Mouse (Mus musculus) erythroblast, embryonic 14.5 days (primary cell): ENCODE results near the gene Nhsl1. TPM values are rescaled to one million over a fixed set of nuclear protein-coding genes. Genes with fewer than 3 reads are reported as not detected.

Source experiments
- H3K27me3 ChIP-seq: 2 replicates; pipeline ENCODE4 v1.6.1; 2012; ENCODE audit warnings: inconsistent platforms; ENCODE audit not compliant: control insufficient read depth
- H3K36me3 ChIP-seq: 2 replicates; pipeline ENCODE4 v1.6.1; 2012; ENCODE audit warnings: mild to moderate bottlenecking, inconsistent platforms; ENCODE audit not compliant: control insufficient read depth
- H3K4me1 ChIP-seq: 2 replicates; pipeline ENCODE4 v1.6.1; 2012; ENCODE audit warnings: inconsistent platforms; ENCODE audit not compliant: control insufficient read depth
- H3K4me3 ChIP-seq: replicated peaks from 2 replicates; pipeline ENCODE3; 2012; ENCODE audit warnings: moderate library complexity, mild to moderate bottlenecking, inconsistent platforms
- H3K9me3 ChIP-seq: 2 replicates; pipeline ENCODE4 v1.6.1; 2012; ENCODE audit warnings: low read length, inconsistent platforms, mixed read lengths; ENCODE audit not compliant: control insufficient read depth
- GATA1 ChIP-seq: IDR thresholded peaks from 2 replicates; pipeline ENCODE4 v1.6.1; 2012; ENCODE audit warnings: low read length, inconsistent platforms, mixed read lengths
- TAL1 ChIP-seq: IDR thresholded peaks from 3 replicates; pipeline ENCODE4 v1.6.1; 2012; ENCODE audit warnings: low read length, inconsistent platforms, mixed read lengths
- polyA plus RNA-seq: library from polyadenylated mRNA; stranded (reverse); fragments of >175 nt; gene quantifications from 2 replicates; pipeline ENCODE4 v1.2.3, GENCODE M21; 2012

Nhsl1 gene
- polyA plus RNA-seq, 1 experiment: not detected

- TF ChIP-seq GATA1 (no peak), TAL1 (no peak)
- Histone ChIP-seq H3K4me3 (no peak overlapping the region), H3K27me3 (no peaks in the 10 kb centered on the region), H3K36me3 (no peaks in the 10 kb centered on the region), H3K9me3 (no peaks in the 10 kb centered on the region), H3K4me1 (no peaks in the 10 kb centered on the region)
These were observed 144.5 kb downstream of the Nhsl1 start for GRCm38 (mm10) chr10:18463071-18463841.

DNA sequence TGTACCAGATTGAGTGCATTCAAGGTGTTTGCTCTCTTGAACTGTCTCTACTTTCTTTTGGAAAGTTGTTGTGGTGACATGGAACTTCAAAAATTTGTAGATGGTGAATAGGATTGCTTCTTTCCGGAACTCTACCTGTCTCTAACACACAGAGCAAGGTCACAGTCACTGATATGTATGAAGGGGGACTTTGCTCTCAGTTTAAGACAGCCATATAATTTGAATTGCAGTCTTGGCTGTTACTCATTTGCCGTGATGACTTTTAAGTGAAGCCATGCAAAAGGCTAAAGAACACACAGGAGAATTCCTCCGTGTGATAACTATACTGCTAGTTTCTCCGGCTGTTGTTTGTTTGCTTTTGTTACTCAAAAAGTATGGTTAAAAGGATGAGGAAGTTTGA is 149.6 kb downstream of the Nhsl1 start:
- H3K27me3 ChIP-seq: 0 out of 2 replicates have a peak, but pooled peaks cover 3% of the 10 kb centered on the region
- H3K9me3 ChIP-seq: no peaks in the 10 kb centered on the region
- no peaks in the 10 kb centered on the region for H3K36me3 ChIP-seq
- no peaks in the 10 kb centered on the region for H3K4me1 ChIP-seq
- TF ChIP-seq GATA1 (no peak), TAL1 (no peak)
- H3K4me3 ChIP-seq: no peak overlapping the region

GRCm38 (mm10) chr10:18469279-18470135 is 150.7 kb downstream of the Nhsl1 start:
- H3K4me1 ChIP-seq: no peaks in the 10 kb centered on the region
- no peaks in the 10 kb centered on the region for H3K9me3 ChIP-seq
- 0 out of 2 replicates have a peak, but pooled peaks cover 3% of the 10 kb centered on the region for H3K27me3 ChIP-seq
- H3K36me3 ChIP-seq: no peaks in the 10 kb centered on the region
- H3K4me3 ChIP-seq: no peak overlapping the region
- TF ChIP-seq TAL1: no peak
- TF ChIP-seq GATA1: no peak

DNA sequence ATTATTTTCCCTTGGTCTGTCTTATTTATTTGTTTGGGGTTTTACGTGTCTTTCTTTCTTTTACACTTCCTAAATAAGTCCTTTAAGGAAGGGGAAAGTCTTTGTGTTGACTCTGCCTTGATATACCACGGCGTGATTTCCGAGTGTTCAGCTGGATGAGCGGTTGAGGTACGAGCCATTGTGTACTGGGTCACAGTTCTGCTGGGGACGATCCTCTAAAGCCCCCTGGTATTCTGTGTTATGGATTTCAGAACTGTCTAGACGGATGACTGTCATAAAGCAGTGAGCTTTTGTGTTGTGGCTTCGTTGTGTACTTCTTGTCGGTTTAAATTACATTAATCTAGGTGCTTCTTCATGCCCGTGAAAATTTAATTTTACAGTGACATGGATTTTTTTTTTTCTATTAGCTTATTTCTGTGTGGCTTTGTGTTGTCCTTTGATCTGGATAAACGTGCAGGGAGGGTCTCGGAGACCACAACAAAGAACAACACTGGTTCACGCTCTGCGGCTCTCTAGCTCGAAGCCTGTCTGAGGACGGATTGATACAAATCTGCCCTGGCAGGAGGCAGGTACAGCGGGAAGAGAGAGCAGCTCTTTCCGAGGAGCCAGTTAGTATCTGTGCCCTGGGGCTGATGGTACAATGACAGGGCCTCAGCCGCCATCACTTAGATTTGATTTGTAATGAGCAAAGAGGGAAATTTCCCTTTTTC is 151.7 kb downstream of the Nhsl1 start:
- H3K4me1 ChIP-seq: no peaks in the 10 kb centered on the region
- TF ChIP-seq GATA1 (no peak), TAL1 (no peak)
- 0 out of 2 replicates have a peak, but pooled peaks cover 3% of the 10 kb centered on the region for H3K27me3 ChIP-seq
- no peak overlapping the region for H3K4me3 ChIP-seq
- no peaks in the 10 kb centered on the region for H3K36me3 ChIP-seq
- no peaks in the 10 kb centered on the region for H3K9me3 ChIP-seq

DNA sequence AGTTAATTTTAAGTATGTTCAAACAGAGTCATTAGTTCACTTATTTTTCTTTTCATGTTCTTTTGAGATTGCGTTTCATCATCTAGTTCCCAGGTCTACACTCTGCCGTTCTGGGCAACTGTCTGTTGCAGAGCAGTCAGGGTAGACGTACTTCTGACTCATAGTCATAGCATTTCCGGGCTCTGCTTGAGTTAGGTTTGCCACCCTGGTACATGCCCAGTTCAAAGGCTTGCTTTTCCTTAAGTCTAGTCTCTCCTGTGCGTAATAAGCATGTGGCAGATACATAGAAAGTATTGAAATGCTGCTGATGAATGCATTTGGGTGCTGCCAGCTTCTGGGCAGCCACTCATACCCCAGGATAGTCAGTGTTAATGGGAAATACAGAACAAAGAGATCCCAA is 152.9 kb downstream of the Nhsl1 start:
- Histone ChIP-seq H3K27me3 (0 out of 2 replicates have a peak, but pooled peaks cover 3% of the 10 kb centered on the region), H3K36me3 (no peaks in the 10 kb centered on the region), H3K4me3 (no peak overlapping the region), H3K9me3 (no peaks in the 10 kb centered on the region), H3K4me1 (no peaks in the 10 kb centered on the region)
- TF ChIP-seq TAL1: no peak
- TF ChIP-seq GATA1: no peak

DNA sequence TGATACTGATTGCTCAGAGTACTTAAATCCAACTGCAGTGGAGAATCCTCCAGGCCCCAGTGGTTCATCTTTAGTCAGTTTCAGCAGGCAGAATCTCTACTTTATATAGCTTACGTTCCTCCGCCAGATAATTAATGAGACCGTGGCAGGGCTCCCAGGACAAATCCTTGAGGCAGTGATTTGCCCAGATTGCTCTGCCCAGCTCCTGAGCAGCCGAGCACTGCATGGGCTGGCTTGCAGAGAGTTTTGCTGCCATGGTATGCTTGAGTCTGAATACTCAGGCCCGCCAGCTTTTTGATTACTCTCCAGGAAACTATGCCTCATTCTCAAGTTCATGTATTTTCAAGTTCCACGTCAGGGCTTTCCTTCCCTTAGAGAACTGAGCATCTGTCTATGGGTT is 156.3 kb downstream of the Nhsl1 start:
- TF ChIP-seq GATA1 (no peak), TAL1 (no peak)

GRCm38 (mm10) chr10:18478294-18478693 is 159.5 kb downstream of the Nhsl1 start:
- no peak overlapping the region for H3K4me3 ChIP-seq
- no peaks in the 10 kb centered on the region for H3K27me3 ChIP-seq
- TF ChIP-seq TAL1 (no peak), GATA1 (no peak)
- no peaks in the 10 kb centered on the region for H3K4me1 ChIP-seq
- H3K36me3 ChIP-seq: no peaks in the 10 kb centered on the region
- no peaks in the 10 kb centered on the region for H3K9me3 ChIP-seq

More for the DNA sequence above, 156.3 kb downstream of the Nhsl1 start:
- Histone ChIP-seq H3K27me3 (no peaks in the 10 kb centered on the region), H3K4me3 (no peak overlapping the region), H3K4me1 (no peaks in the 10 kb centered on the region), H3K36me3 (no peaks in the 10 kb centered on the region), H3K9me3 (no peaks in the 10 kb centered on the region)

- no peaks in the 10 kb centered on the region for H3K9me3 ChIP-seq
These were observed 160.5 kb downstream of the Nhsl1 start for GRCm38 (mm10) chr10:18479285-18479684.

More at GRCm38 (mm10) chr10:18479285-18479684, 160.5 kb downstream of the Nhsl1 start:
- Histone ChIP-seq H3K4me3 (no peak overlapping the region), H3K36me3 (no peaks in the 10 kb centered on the region), H3K27me3 (no peaks in the 10 kb centered on the region), H3K4me1 (no peaks in the 10 kb centered on the region)
- TF ChIP-seq TAL1 (no peak), GATA1 (no peak)
